Mouse (Mus musculus) CD4-positive helper T cell, adult 2 months (primary cell): ENCODE results near the gene Obscn.
"Not testable (repeated sequence)": the region's sequence is repeated elsewhere in the genome, so short reads cannot be mapped to it uniquely, and the experiment has no call there.

Experiments used
- DNase-seq: peaks from one replicate; pipeline ENCODE4 v3.0.0-alpha.2; 2012; ENCODE audit warnings: low read depth, missing footprints, low spot score

The Obscn gene

DNA sequence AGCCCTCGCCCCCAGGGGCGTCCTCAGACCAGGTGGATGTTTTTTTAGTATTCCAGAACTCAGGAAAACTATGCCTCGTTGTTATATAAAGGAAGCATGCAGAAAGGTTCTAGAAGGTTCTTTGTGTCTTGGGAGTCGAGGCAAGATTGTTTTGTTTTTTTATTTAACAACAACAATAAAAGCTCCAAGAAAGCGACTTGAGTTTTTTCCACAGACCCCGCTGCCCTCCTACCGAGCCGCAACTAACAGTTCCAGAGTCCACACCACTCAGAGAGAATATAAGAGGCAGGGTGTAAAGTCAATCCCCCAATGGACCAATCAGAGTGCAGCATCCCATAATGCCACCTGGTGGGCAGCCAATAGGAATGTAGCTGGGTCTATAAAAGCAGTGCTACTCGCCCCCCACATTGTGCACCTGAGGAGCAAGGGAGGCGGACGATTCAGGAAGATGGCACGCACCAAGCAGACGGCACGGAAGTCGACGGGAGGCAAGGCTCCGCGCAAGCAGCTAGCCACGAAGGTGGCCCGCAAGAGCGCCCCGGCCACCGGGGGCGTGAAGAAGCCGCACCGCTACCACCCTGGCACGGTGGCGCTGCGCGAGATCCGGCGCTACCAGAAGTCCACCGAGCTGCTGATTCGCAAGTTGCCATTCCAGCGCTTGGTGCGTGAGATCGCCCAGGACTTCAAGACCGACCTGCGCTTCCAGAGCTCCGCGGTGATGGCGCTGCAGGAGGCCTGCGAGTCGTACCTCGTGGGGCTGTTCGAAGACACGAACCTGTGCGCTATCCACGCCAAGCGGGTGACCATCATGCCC lies 174.6 kb downstream of the Obscn start:
- DNase-seq = no peak

DNA sequence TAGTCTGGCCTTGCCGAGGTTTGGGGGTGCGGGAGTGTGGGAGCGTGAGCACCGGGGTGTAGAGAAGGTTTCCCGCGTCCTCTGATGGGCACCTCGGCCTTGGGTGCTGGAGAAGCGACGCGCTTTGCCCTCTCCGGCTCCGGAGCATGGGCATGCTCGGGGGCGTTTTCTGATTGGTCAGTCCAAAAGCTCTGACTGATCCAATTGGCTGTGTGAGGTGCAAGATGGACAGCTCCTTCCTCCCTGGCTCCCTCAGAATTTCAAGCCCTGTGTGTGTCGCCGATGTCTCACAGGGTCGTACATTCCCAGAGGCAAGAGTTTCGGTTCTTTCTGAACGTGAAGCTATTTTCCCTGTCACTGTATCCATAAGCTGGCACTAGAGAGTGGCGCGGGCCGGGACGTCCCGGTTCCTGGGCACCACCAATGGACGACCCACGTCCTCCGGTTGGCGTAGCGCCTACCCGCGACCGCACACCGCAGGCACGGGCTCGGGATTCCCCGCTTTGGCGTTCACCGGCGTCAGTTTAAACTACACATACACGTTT lies 176.2 kb downstream of the Obscn start:
- peak; percentile 91 for DNase-seq

DNA sequence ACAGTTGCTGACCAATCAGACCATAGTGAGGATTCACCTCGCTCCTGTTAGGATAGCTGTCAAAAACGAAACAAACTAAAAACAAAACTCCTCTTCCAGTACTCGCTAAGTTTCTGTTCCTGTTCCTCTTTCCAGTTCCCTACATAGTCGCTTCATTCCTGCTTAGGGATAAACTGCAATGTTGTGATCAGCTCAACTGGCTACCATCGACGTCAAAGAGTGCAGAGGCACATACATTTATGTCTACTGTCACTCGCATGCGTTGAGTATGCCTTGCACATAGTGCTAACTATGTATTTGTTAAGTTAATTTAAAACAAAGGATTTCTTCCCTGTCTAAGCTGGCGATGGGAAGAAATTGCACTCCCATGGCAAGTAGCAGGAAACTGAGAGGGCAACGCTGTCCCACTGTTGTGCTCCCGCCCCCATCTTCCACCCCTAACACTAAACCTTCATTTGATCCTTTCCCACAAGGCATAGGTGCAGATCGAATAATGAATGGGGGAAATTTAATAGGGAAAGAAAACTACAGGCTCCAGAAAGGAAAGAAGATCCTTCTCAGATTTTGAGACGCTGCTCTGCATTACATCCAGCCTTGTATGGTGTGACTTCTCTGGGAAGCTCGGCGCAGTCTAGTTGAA lies 176.9 kb downstream of the Obscn start:
- DNase-seq = no peak

DNA sequence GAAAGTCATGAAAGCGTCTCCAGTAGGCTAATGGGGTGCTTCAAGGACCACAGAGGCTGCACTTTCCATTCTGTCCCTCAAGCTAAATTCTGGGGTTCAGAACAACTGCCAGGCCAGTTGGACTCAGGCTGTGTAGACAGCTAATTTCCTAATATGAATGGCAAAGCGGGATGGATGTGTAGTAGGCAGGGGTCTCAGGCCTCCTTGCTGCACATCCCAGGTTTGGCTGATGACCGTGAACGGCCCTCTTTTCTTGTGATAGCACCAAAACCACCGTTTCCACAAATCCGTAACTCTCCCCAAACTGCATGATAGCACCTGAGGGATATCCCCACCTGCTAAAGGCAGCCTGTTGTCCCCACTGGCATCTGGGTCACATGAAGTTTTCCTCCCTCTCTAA lies 177.7 kb downstream of the Obscn start:
- no peak for DNase-seq

DNA sequence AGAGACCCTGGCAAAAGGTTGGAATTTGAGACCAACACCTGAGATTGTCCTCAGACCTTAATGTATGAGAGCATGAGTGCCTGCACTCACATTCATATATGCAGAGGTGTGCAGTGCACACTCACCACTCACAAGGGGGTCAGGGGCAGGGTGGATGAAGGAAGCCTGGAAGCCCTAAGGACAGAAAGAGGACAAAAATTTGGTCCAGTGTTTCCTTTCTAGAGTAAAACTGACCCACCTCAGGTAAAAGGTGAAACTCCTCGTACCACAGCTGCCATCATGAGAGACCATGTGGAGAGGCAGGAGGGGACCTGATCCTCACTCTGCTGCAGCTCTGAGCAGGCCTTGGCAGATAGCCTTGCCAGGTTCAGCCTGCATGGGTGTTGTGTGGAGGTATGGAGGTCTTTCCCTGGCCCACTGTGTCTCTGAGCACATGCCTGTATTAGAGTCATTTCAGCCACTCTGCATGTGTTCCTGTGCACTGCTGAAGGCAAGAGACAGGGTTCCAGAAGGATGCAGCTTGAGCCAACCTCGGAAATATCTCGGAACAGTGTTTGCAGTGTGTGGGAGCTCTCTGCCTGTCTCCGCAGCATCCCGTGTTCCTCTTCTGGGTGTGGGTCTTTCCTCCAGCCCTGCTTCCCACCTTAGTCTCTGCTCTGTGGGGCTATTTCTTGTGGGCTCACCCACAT lies 178.8 kb downstream of the Obscn start:
- no peak for DNase-seq

DNA sequence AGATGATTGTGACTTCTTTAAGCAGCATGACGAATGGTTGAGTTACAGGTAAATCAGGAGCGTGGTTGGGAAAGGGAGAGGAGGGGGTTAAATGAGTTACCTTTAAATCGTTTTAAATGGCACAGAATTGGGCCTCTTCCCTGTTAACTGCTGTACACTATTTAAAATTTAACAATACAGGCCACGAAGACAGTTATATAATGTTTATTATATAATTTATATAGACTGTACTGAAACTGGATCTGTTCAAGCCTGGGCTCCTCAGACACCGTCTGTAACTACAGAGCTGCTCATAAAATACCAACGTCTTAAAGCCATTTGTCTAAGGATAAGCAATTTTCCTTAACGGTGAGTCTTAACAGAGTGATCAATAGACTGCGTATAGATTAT lies 180.3 kb downstream of the Obscn start:
- DNase-seq = no peak

DNA sequence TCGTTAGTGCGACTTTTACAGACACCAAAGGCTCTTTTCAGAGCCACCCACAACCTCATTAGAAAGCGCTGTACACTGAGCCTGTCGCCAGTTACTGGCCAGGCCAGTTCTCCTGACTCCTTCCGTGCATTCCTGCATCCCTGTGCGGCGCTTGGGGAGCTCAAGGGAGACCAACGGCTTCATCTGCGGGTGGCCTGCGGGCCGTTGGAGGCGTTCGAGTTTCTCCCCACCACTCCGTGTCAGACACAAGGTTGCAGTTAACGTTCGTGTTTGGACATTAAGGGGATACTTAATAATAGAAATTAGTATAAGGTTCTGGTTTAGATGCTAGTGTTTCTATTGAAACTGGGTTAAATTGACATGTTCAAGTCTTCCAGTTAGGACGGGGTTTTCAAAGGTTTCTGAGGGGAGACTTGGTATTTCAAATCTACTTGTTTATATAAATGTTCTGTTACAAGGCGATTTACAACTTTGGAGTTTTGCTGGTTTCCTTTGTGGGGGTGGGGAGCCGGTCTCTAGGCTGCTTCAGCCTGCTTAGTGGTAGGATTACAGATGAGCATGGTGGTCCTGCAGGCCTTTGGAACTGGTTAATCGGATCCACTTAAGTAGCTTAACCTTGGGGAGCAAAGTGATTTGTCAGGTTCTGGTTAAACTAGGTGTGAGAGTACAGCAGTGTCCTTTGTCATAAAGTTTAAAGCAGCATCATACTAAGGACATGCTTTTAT lies 180.9 kb downstream of the Obscn start:
- DNase-seq = peak; percentile 25

DNA sequence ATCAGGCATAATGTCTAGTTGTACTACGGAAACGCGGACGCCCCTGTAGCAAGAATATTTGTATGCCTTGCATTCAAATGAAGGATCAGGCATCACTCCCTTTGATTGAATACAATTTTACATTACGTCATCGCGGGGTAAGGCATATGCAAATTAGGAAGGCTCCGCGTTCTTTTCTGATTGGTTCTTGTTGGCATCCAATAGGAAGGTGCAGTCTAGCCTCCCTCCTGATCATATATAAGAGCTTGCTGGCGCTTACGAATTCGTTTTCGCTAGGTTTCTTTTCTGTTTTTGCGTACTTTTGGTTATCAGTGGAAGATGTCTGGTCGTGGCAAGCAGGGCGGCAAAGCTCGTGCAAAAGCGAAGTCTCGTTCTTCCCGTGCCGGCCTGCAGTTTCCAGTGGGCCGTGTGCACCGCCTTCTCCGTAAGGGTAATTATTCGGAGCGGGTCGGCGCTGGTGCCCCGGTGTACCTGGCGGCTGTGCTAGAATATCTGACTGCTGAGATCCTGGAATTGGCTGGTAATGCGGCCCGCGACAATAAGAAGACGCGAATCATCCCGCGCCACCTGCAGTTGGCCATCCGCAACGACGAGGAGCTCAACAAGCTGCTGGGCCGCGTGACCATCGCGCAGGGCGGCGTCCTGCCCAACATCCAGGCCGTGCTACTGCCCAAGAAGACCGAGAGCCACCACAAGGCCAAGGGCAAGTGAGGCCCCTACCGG lies 181.6 kb downstream of the Obscn start, which contains the start of the genes Hist3h2a and Trim17:
Hist3h2a (plus strand) TSS at position 266 of the 723 bp plus-strand sequence.
Trim17 (plus strand) TSS at position 266 of the 723 bp plus-strand sequence.
- peak; percentile 96 for DNase-seq

DNA sequence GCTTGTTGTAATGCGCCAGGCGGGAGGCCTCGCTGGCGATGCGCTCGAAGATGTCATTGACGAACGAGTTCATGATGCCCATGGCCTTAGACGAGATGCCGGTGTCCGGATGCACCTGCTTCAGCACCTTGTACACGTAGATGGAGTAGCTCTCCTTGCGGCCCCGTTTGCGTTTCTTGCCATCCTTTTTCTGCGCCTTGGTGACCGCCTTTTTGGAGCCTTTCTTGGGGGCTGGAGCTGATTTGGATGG lies 182.1 kb downstream of the Obscn start:
- DNase-seq = not testable (repeated sequence)

DNA sequence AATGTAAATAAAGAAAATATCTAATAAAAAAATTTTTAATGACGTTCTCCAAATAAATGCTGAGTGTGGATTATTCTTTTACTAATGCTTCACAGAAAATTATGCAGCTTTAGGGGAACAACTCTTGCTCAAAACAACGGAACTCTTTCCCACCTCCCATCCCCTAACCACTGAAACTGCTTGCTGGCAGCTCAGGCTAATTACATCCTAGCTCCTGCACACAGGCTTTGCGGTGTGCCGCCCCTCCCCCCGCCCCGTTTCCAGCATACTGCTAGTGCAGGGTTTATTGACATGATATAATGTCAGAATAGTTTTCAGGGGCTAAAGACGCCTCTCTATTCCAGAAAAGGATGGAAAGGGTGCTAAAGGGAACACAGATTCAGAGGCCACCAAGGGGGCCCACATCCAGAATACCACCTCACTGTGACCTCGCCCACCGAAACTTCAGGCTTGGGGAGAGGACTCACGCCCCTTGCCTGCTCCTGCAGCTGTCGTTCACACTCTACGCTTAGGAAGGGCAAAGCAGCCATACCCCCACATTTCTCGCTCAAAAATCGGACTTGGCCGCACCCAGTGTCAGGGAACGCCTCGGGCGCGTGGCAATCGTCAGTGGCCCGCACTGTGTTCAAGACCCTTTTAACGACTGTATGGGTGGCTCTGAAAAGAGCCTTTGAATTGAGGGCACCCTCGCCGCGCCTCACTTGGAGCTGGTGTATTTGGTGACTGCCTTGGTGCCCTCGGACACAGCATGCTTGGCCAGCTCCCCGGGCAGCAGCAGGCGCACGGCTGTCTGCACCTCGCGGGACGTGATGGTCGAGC lies 182.6 kb downstream of the Obscn start:
- peak; percentile 76 for DNase-seq

DNA sequence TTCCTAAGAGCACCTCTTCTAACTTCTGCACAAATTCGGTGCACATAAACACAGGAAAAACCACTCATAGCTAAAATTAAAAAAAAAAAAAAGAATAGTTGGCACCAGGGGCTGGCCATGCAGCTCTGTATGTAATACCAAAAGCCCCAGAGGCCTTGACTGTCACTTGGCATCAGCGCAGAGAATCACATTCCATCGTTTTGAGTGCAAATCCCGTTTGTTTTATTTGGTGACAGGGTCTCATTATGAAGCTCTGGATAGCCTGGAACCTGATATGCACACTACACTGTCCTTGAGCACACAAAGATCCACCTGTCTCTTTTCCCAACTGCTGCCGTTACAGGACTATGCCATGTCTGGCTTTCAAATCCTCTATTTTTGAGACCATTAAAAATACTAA lies 185.0 kb downstream of the Obscn start:
- no peak for DNase-seq

DNA sequence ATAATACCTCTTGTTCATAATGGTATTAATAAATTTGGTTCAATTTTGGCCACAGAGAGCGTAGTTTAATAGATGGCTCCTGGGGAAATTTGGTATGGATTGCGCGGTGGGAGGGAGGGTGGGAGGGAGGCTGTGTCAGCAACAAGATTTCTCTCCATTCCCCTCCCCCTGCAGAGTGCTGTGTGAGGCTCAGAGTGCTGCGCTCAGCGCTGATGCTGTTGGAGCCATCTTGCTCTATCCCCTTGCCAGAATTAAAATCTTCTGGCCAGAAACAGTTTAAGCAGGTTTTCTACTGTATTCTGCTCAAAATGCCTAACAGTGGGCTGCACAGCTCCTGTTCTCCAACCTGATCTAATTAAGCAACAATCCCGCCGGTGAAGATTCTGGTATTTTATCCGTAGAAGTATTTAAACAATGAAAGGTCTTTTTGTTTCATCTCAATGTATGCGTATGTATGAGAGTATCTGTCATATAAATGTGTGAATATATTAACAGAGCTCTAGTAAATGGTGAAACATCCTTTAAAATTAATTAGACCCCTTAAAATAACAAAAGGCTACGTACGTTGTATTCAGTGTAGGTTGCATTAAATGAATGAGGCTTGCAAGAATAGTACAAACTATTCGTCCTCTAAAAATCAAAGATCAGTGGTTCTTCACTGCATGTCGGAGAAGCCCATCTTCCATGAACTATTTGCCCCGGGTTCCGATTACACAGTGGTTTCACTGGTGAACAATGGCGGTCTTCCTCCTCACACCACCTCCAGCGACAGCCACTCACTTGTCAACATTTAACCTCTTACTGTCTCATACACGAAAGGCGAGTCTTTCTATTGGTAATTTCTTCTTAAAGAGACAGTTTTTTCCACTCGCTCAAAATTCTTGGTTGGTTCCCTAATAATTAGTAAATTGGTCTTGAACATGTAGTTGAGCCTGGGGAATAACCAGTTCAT lies 186.4 kb downstream of the Obscn start:
- no peak for DNase-seq

DNA sequence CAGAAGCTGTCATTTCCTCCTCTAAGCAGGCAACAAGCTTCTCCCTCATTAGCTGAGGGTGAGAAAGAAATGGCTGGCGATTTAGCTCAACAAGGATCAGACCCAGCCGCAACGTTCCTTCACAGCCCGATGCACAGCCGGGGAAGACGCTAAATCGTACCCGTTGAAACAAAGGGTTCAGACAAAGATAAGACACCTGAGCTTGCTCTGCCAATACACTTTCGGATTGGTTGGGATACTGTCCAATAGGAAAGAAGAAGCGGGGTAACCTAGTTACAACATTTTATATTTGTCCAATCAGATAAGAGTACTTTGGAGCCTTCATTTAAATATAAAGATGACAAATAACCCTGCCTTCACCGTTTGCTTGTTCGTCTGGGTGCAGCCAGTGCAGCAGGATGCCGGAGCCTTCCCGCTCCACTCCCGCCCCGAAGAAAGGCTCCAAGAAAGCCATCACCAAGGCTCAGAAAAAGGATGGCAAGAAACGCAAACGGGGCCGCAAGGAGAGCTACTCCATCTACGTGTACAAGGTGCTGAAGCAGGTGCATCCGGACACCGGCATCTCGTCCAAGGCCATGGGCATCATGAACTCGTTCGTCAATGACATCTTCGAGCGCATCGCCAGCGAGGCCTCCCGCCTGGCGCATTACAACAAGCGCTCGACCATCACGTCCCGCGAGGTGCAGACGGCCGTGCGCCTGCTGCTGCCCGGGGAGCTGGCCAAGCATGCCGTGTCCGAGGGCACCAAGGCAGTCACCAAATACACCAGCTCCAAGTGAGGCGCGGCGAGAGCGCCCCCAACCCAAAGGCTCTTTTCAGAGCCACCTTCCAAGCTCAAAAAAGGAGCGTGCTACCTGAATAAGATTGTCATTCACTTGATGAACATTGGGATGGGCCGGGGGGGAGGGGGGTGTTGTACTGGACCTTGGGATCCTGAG lies 187.4 kb downstream of the Obscn start, which contains the start of gene Hist3h2ba:
Hist3h2ba (plus strand) TSS at position 379 of the 938 bp plus-strand sequence.
- peak; percentile 90 for DNase-seq

DNA sequence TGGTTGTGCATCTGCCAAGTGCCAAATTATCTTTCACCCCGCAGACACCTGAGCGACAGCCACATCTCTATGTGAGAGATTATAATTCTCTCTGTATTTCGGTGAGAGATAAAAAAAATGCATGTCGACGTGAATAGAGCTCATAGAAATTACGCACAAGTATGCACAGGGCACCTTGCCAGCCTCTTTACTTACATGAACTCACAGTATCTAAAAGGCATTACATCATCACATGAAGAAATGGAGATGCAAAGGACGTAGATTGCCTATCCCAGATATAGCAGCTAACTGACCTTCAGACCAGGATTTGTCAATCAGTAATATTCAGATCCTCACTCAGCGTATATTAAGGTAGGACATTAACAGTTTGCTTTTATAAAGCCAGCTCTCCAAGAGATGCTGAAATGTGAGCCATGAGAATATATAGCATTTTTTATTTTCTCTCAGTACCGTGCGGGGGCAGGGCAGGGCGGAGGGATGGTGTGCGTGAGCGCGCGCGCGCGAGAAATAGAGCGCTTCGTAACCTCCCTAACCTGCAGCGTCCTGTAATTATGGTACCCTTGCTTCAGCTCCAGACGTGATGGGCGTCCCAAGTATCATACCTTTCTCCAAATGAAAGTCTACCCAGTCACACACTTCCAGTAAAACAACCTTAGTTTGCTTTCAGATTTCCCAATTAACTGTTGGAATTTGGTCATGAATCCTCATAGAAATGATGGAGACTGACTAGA lies 188.2 kb downstream of the Obscn start:
- DNase-seq = peak; percentile 54

DNA sequence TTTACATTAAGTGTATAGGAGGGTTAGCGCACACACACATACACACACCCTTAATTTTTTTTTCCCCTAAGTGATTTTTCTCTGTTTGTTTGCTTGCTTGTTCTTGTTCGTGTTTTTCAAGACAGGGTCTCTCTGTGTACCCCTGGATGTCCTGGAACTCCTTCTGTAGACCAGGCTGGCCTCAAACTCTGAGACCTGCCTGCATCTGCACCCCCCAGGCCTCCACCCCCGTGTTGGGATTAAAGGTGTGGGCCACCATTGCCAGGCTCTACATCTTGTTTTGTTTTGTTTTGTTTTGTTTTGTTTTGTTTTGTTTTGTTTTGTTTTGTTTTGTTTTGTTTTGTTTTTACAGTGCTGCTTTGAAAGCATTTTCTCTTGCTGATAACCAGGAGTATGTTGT lies 188.9 kb downstream of the Obscn start:
- no peak for DNase-seq
